In the genomic region with DNA sequence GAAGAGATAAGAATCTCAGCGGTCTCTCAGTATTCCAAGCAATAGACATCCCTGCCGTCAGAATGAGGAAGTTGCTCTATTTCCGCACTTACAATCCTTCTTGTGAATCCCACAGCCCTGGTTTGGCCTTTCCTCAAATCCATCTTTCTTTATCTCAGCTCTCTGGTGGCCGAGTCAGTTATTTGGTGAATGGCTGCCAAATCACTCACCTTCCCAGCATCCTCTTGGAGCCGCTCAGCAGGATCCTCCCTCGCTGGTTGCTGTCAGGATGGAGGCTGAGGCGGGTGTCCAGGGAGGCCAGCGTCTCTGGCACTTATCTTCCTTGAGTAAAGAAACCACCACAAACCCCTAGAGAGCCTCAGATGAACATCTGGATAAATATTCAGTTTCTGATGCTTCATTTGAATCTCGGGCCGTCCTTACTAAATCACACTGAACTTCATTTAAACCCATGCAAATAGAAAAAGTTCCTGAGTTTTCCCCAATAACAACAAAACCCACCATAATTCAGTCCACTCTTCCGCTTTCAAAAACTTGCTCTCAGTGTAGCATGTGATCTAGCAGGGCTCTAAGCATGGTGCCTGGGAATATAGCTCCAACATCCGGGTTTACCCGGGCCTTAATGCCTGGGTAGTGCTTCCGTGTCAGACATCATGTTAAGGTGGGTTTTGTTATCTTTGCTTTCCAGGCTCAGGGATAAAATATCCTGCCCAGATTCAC, we compare ENCODE assay signal across 8 mouse cellular contexts.
A peak's percentile ranks its signal among the peaks of the same experiment; 100 is the strongest.
DNase-seq lines count a peak whose midpoint lies in the region; ATAC-seq and TF ChIP-seq lines count a peak whose summit lies in the region.

No protein-coding gene starts in this region.

- no peaks in the 10 kb centered on the region for H3K4me1 ChIP-seq in cerebellum, adult 2 months (ENCODE audit: control insufficient read depth, insufficient read depth, low read length)
- peaks cover 25% of the 10 kb centered on the region for H3K4me1 ChIP-seq in kidney, postnatal 0 days (replicated peaks; ENCODE audit: insufficient read depth, low read length)
- H3K4me1 ChIP-seq in forebrain, embryonic 11.5 days (replicated peaks; ENCODE audit: control insufficient read depth, insufficient read depth, low read length), result no peaks in the 10 kb centered on the region

- no peak overlapping the region for H3K4me3 ChIP-seq in cerebellum, adult 2 months (replicated peaks; ENCODE audit: insufficient read depth, low read depth, low read length)
- no peak overlapping the region for H3K4me3 ChIP-seq in kidney, postnatal 0 days (replicated peaks; ENCODE audit: low read depth, low read length)
- no peak overlapping the region for H3K4me3 ChIP-seq in forebrain, embryonic 11.5 days (ENCODE audit: low read depth, low read length)

- DNase-seq in cerebellum, adult 2 months, result peak; percentile 24 to 44
- DNase-seq in cerebellum, adult 11-12 months, result no peak
- peak; percentile 18 to 26 for DNase-seq in urinary bladder, postnatal 36 days (ENCODE audit: low spot score in 2 of 2)
- DNase-seq in urinary bladder, postnatal 10 days (ENCODE audit: low spot score), result no peak
- peak; percentile 79 for DNase-seq in kidney, postnatal 0 days (ENCODE audit: low spot score)
- DNase-seq in forebrain, embryonic 11.5 days (ENCODE audit: low spot score), result no peak
- DNase-seq in spleen, postnatal 14 days (ENCODE audit: low spot score in 2 of 2), result no peak

- 0 out of 2 replicates have a peak overlapping the region, but pooled peaks have one; percentile 16 for H3K4me2 ChIP-seq in kidney, postnatal 0 days (ENCODE audit: low read length)
- no peak overlapping the region for H3K4me2 ChIP-seq in forebrain, embryonic 11.5 days (ENCODE audit: low read depth, low read length, severe bottlenecking)

- no peak overlapping the region for H3K27ac ChIP-seq in cerebellum, adult 2 months (ENCODE audit: insufficient read depth, low read length)
- H3K27ac ChIP-seq in kidney, postnatal 0 days, result peak overlapping the region; percentile 52
- no peak overlapping the region for H3K27ac ChIP-seq in forebrain, embryonic 11.5 days (ENCODE audit: low read depth, low read length)

- TF ChIP-seq CTCF in cerebellum, adult 2 months (IDR thresholded peaks at IDR 0.05; ENCODE audit: borderline replicate concordance, insufficient read depth, low read depth, low read length), result no peak
- TF ChIP-seq CTCF in kidney, postnatal 0 days (IDR thresholded peaks at IDR 0.05; ENCODE audit: low read depth), result peak; percentile 9; the same call in 1 of the 2 replicates

- no peak for TF ChIP-seq POLR2A in cerebellum, adult 2 months (IDR thresholded peaks at IDR 0.05; ENCODE audit: borderline replicate concordance, insufficient read depth, low read length)

- WGBS in cerebellum, adult 2 months, result 56% methylated on average over 14 of the region's 14 CpGs
- WGBS in kidney, postnatal 0 days, result 40% methylated on average over 14 of the region's 14 CpGs
- WGBS in forebrain, embryonic 11.5 days, result 71% methylated on average over 14 of the region's 14 CpGs

- H3K36me3 ChIP-seq in kidney, postnatal 0 days (ENCODE audit: insufficient read depth, low read length), result no peaks in the 10 kb centered on the region
- no peaks in the 10 kb centered on the region for H3K36me3 ChIP-seq in forebrain, embryonic 11.5 days (ENCODE audit: control insufficient read depth, insufficient read depth, low read length)

- 0 out of 2 replicates have a peak, but pooled peaks have one; percentile 15 for ATAC-seq in kidney, postnatal 0 days (replicated peaks; ENCODE audit: low FRiP score, low read depth)
- ATAC-seq in forebrain, embryonic 11.5 days (replicated peaks; ENCODE audit: low FRiP score), result no peak
- ATAC-seq in frontal cortex, adult (ENCODE audit: low TSS enrichment), result no peak

- no peaks in the 10 kb centered on the region for H3K9me3 ChIP-seq in kidney, postnatal 0 days (replicated peaks; ENCODE audit: low read length)
- no peaks in the 10 kb centered on the region for H3K9me3 ChIP-seq in forebrain, embryonic 11.5 days (ENCODE audit: control insufficient read depth, low read length)

- H3K9ac ChIP-seq in kidney, postnatal 0 days (ENCODE audit: low read depth, low read length), result no peak overlapping the region
- no peak overlapping the region for H3K9ac ChIP-seq in forebrain, embryonic 11.5 days (ENCODE audit: low read length)

- no peaks in the 10 kb centered on the region for H3K27me3 ChIP-seq in cerebellum, adult 2 months (ENCODE audit: control insufficient read depth, insufficient read depth, low read length)
- H3K27me3 ChIP-seq in kidney, postnatal 0 days (ENCODE audit: insufficient read depth, low read length), result no peaks in the 10 kb centered on the region
- no peaks in the 10 kb centered on the region for H3K27me3 ChIP-seq in forebrain, embryonic 11.5 days (ENCODE audit: control insufficient read depth, insufficient read depth, low read length)

Comparison
In these comparisons a context has a peak if more than half of its experiments do, and no peak if none do; other contexts are left out.
1. DNase-seq: peak in cerebellum, adult 2 months (2 of 2), urinary bladder, postnatal 36 days (2 of 2) and kidney, postnatal 0 days (single experiment); none in cerebellum, adult 11-12 months (single experiment), urinary bladder, postnatal 10 days (single experiment), forebrain, embryonic 11.5 days (single experiment) and spleen, postnatal 14 days (0 of 2).